Mouse (Mus musculus): ENCODE data around the gene Cfap73. TPM values are rescaled to one million over a fixed set of nuclear protein-coding genes. Genes with fewer than 3 reads are reported as not detected.

Gene Cfap73
- polyA plus RNA-seq, 1 experiment from 2014 or later: not detected

- Histone ChIP-seq H3K79me2 (ENCODE audit: inconsistent target) (peaks cover 17% of the 10 kb centered on the region; the same call in 1 of the 2 replicates), H3K36me3 (ENCODE audit: inconsistent target) (peaks cover 12% of the 10 kb centered on the region; the same call in 1 of the 2 replicates), H3K27ac (peak within 1 kb of the TSS; percentile 40), H3K4me3 (ENCODE audit: inconsistent target) (peak within 1 kb of the TSS; percentile 84)
- 1% methylated on average over 35 of the region's 35 CpGs for WGBS (ENCODE audit: missing documents)
These were observed 45.4 kb downstream of the Cfap73 start, which contains the start of the genes Tpcn1 and Iqcd for GRCm38 (mm10) chr5:120588569-120589094. Tpcn1 (minus strand) TSS chr5:120588673. Iqcd (plus strand) TSS chr5:120589016.

GRCm38 (mm10) chr5:120587940-120588568 lies 46.0 kb downstream of the Cfap73 start:
- Histone ChIP-seq H3K79me2 (ENCODE audit: inconsistent target) (peaks cover 17% of the 10 kb centered on the region; the same call in 1 of the 2 replicates), H3K36me3 (ENCODE audit: inconsistent target) (peaks cover 18% of the 10 kb centered on the region; the same call in 1 of the 2 replicates), H3K27ac (peak overlapping the region; percentile 40), H3K4me3 (ENCODE audit: inconsistent target) (peak overlapping the region; percentile 84)
- WGBS (ENCODE audit: missing documents): 2% methylated on average over 29 of the region's 29 CpGs

GRCm38 (mm10) chr5:120587616-120587926 lies 46.5 kb downstream of the Cfap73 start:
- Histone ChIP-seq H3K79me2 (ENCODE audit: inconsistent target) (peaks cover 17% of the 10 kb centered on the region; the same call in 1 of the 2 replicates), H3K27ac (peak overlapping the region; percentile 40), H3K36me3 (ENCODE audit: inconsistent target) (peaks cover 22% of the 10 kb centered on the region; the same call in 1 of the 2 replicates), H3K4me3 (ENCODE audit: inconsistent target) (peak overlapping the region; percentile 84)
- 19% methylated on average over 9 of the region's 9 CpGs for WGBS (ENCODE audit: missing documents)

DNA sequence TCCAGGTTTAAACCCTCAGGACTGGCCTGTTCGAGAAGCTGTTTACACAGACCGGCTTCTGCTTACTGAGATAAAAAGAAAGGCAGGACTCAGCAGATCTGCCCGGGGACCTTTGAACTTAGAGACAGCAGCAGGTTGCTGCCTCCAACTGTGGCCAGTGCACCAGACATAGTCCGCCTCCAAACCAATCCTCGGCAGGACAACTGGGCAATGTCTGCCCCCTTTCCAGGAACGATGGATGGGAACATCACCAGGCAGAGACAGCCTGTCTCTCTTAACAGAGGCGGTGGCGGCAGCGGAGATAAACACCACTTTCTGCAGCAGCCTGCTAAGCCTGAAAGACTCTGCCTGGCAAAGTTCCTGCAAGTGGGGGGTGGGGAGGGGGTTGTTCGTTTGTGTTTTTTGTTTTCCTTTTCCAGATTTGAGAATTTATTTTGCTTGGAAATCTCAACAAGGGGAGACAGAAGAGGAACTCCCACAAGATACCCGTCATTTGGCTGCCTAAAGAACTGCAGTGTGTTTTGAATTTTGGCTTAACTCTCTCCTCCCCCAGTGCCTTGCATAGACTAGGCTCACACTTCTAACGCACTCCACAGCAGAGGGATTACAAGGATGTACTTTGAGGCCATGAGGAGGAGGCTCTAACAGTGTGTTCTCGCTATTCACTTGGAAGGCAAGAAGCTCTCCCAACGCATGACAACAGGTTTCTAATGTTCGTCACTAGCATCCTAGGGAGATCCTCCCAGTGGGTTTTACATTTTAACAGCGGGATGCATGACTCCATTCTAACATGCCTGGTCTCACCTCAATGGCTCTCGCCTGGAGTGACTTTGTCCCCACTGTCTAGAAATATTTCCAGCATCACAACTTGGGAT lies 47.1 kb downstream of the Cfap73 start:
- peak overlapping the region; percentile 84 for H3K4me3 ChIP-seq (ENCODE audit: inconsistent target)
- peaks cover 26% of the 10 kb centered on the region for H3K36me3 ChIP-seq (ENCODE audit: inconsistent target)
- peaks cover 17% of the 10 kb centered on the region; the same call in 1 of the 2 replicates for H3K79me2 ChIP-seq (ENCODE audit: inconsistent target)
- H3K27ac ChIP-seq: no peak overlapping the region
- WGBS (ENCODE audit: missing documents): 48% methylated on average over 15 of the region's 17 CpGs

GRCm38 (mm10) chr5:120584968-120585367 lies 49.1 kb downstream of the Cfap73 start:
- 94% methylated on average over 14 of the region's 15 CpGs for WGBS (ENCODE audit: missing documents)
- peaks cover 31% of the 10 kb centered on the region for H3K36me3 ChIP-seq (ENCODE audit: inconsistent target)

GRCm38 (mm10) chr5:120583511-120583910 lies 50.5 kb downstream of the Cfap73 start:
- peak overlapping the region; percentile 1; the same call in 1 of the 2 replicates for H3K27ac ChIP-seq
- peaks cover 31% of the 10 kb centered on the region for H3K36me3 ChIP-seq (ENCODE audit: inconsistent target)
- peaks cover 17% of the 10 kb centered on the region; the same call in 1 of the 2 replicates for H3K79me2 ChIP-seq (ENCODE audit: inconsistent target)
- no peak overlapping the region for H3K4me3 ChIP-seq (ENCODE audit: inconsistent target)
- WGBS (ENCODE audit: missing documents): 92% methylated on average over 3 of the region's 4 CpGs

More at GRCm38 (mm10) chr5:120584968-120585367, 49.1 kb downstream of the Cfap73 start:
- H3K4me3 ChIP-seq (ENCODE audit: inconsistent target): no peak overlapping the region
- no peak overlapping the region for H3K27ac ChIP-seq
- H3K79me2 ChIP-seq (ENCODE audit: inconsistent target): peaks cover 17% of the 10 kb centered on the region; the same call in 1 of the 2 replicates

DNA sequence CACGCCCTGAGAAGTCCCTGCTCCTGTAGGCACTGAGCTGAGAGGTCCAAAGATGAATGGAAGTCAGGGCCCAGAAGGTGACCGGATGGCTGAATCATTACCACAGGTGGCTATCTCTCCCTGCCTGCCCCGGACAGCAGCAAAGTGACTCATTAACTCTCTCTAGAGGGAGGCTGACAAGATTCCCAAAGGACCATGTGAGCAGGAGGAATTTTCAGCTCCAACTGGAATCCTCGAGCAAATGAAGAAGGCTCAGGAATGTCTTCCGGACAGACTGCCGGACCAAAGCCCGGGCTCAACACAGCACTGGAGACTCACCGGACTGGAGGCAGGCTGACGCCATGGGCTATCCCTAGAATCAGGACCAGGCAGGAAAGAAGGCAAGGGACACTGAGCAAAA lies 52.0 kb downstream of the Cfap73 start:
- 97% methylated on average over 9 of the region's 9 CpGs for WGBS (ENCODE audit: missing documents)
- Histone ChIP-seq H3K79me2 (ENCODE audit: inconsistent target) (peaks cover 4% of the 10 kb centered on the region; the same call in 1 of the 2 replicates), H3K36me3 (ENCODE audit: inconsistent target) (peaks cover 31% of the 10 kb centered on the region), H3K27ac (no peak overlapping the region), H3K4me3 (ENCODE audit: inconsistent target) (no peak overlapping the region)

- Histone ChIP-seq H3K27ac (no peak overlapping the region), H3K4me3 (ENCODE audit: inconsistent target) (no peak overlapping the region), H3K36me3 (ENCODE audit: inconsistent target) (peaks cover 31% of the 10 kb centered on the region), H3K79me2 (ENCODE audit: inconsistent target) (peaks cover 18% of the 10 kb centered on the region; the same call in 1 of the 2 replicates)
- 94% methylated on average over 26 of the region's 26 CpGs for WGBS (ENCODE audit: missing documents)
These were observed 54.0 kb downstream of the Cfap73 start for GRCm38 (mm10) chr5:120579898-120580626.

DNA sequence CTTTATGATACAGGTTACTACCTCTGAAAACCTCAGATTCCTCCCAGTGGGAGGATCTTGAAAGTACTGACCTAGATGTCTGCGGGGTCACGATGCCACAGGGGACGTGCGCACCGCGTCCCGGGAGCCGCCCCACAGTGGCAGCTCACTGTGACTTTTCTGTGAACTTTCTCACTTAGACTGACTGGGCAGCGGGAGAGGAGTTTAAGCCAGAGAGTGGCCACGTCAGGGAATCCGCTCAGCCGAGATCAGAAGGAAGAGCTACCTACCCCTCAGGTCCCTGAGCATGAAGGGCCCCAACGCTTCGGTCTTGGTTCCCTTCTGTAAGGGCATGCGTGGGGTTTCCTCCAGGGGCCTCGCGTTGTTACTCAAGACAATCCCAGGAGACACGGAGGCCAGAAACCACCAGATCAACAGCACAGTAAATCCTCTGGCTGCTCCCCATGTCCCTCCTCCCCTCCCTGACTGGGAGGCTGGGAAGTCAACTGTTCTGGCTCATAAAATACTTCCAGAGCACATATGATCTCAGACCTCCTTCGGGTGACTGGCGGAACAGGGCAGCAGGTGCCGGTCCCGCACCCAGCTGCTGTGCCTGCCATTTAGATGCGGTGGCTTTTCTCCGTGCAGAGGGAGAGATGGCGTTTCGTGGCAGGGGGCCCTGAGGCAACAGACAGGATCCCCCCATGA lies 54.7 kb downstream of the Cfap73 start:
- WGBS (ENCODE audit: missing documents): 41% methylated on average over 26 of the region's 26 CpGs
- H3K27ac ChIP-seq: no peak overlapping the region
- H3K79me2 ChIP-seq (ENCODE audit: inconsistent target): peaks cover 25% of the 10 kb centered on the region; the same call in 1 of the 2 replicates
- H3K4me3 ChIP-seq (ENCODE audit: inconsistent target): no peak overlapping the region
- H3K36me3 ChIP-seq (ENCODE audit: inconsistent target): peaks cover 25% of the 10 kb centered on the region

- Histone ChIP-seq H3K4me3 (ENCODE audit: inconsistent target) (no peak overlapping the region), H3K27ac (no peak overlapping the region), H3K36me3 (ENCODE audit: inconsistent target) (peaks cover 18% of the 10 kb centered on the region), H3K79me2 (ENCODE audit: inconsistent target) (peaks cover 32% of the 10 kb centered on the region; the same call in 1 of the 2 replicates)
- WGBS (ENCODE audit: missing documents): 26% methylated on average over 12 of the region's 12 CpGs
These were observed 55.4 kb downstream of the Cfap73 start for GRCm38 (mm10) chr5:120578504-120579081.
